Mouse (Mus musculus): ENCODE measurements around the gene Synpo2l. TPM values are rescaled to one million over a fixed set of nuclear protein-coding genes. Genes with fewer than 3 reads are reported as not detected.

Synpo2l gene
- polyA plus RNA-seq (2014; fragmentation: Illumina TruSeq; extraction: RNeasy Lipid Tissue Mini Kit (QIAGEN cat#74804); ENCODE audit: low read depth, low replicate concordance) = 0.32 TPM

GRCm38 (mm10) chr14:20668154-20668810, at the start of gene Synpo2l:
Gene Synpo2l (minus strand): TSS chr14:20668354.

GRCm38 (mm10) chr14:20707201-20708190, 39.3 kb upstream of the Synpo2l start, which contains the start of gene Zswim8:
Gene Zswim8 (plus strand): TSS chr14:20707552.

GRCm38 (mm10) chr14:20702741-20703381, 34.7 kb upstream of the Synpo2l start, which contains the start of gene Chchd1:
Gene Chchd1 (plus strand): TSS chr14:20703006.

GRCm38 (mm10) chr14:20694884-20695760, 27.0 kb upstream of the Synpo2l start, which contains the start of gene Fut11:
Gene Fut11 (plus strand): TSS chr14:20694968.

GRCm38 (mm10) chr14:20674064-20674833, 6.1 kb upstream of the Synpo2l start, which contains the start of gene Sec24c:
Gene Sec24c (plus strand): TSS chr14:20674308.

GRCm38 (mm10) chr14:20656361-20656760, 11.8 kb downstream of the Synpo2l start, which contains the start of gene Myoz1:
Gene Myoz1 (minus strand): TSS chr14:20656540.

GRCm38 (mm10) chr14:20640644-20641437, 27.3 kb downstream of the Synpo2l start, which contains the start of gene Usp54:
Gene Usp54 (minus strand): TSS chr14:20641063.

Other genes with a start within 250 kb of the Synpo2l start
- 3.4 TPM for gene Cfap70, start 216.1 kb downstream of the Synpo2l start, polyA plus RNA-seq (2014; fragmentation: Illumina TruSeq; extraction: RNeasy Lipid Tissue Mini Kit (QIAGEN cat#74804); ENCODE audit: low read depth, low replicate concordance)
- 124 TPM for gene Anxa7, start 188.2 kb downstream of the Synpo2l start, polyA plus RNA-seq (2014; fragmentation: Illumina TruSeq; extraction: RNeasy Lipid Tissue Mini Kit (QIAGEN cat#74804); ENCODE audit: low read depth, low replicate concordance)
- gene Mss51, start 171.5 kb downstream of the Synpo2l start, polyA plus RNA-seq (2014; fragmentation: Illumina TruSeq; extraction: RNeasy Lipid Tissue Mini Kit (QIAGEN cat#74804); ENCODE audit: low read depth, low replicate concordance) = 0.49 TPM
- 141 TPM for gene Ppp3cb, start 121.8 kb downstream of the Synpo2l start, polyA plus RNA-seq (2014; fragmentation: Illumina TruSeq; extraction: RNeasy Lipid Tissue Mini Kit (QIAGEN cat#74804); ENCODE audit: low read depth, low replicate concordance)
- gene Usp54, start 27.3 kb downstream of the Synpo2l start, polyA plus RNA-seq (2014; fragmentation: Illumina TruSeq; extraction: RNeasy Lipid Tissue Mini Kit (QIAGEN cat#74804); ENCODE audit: low read depth, low replicate concordance) = 8.3 TPM
- not detected for gene Myoz1, start 11.8 kb downstream of the Synpo2l start, polyA plus RNA-seq (2014; fragmentation: Illumina TruSeq; extraction: RNeasy Lipid Tissue Mini Kit (QIAGEN cat#74804); ENCODE audit: low read depth, low replicate concordance)
- 49.6 TPM for gene Sec24c, start 6.0 kb upstream of the Synpo2l start, polyA plus RNA-seq (2014; fragmentation: Illumina TruSeq; extraction: RNeasy Lipid Tissue Mini Kit (QIAGEN cat#74804); ENCODE audit: low read depth, low replicate concordance)
- gene Fut11, start 26.6 kb upstream of the Synpo2l start, polyA plus RNA-seq (2014; fragmentation: Illumina TruSeq; extraction: RNeasy Lipid Tissue Mini Kit (QIAGEN cat#74804); ENCODE audit: low read depth, low replicate concordance) = 17.6 TPM
- 164 TPM for gene Chchd1, start 34.7 kb upstream of the Synpo2l start, polyA plus RNA-seq (2014; fragmentation: Illumina TruSeq; extraction: RNeasy Lipid Tissue Mini Kit (QIAGEN cat#74804); ENCODE audit: low read depth, low replicate concordance)
- gene Zswim8, start 39.2 kb upstream of the Synpo2l start, polyA plus RNA-seq (2014; fragmentation: Illumina TruSeq; extraction: RNeasy Lipid Tissue Mini Kit (QIAGEN cat#74804); ENCODE audit: low read depth, low replicate concordance) = 3.2 TPM
- gene Ndst2, start 66.2 kb upstream of the Synpo2l start, polyA plus RNA-seq (2014; fragmentation: Illumina TruSeq; extraction: RNeasy Lipid Tissue Mini Kit (QIAGEN cat#74804); ENCODE audit: low read depth, low replicate concordance) = 1.3 TPM
- 14.7 TPM for gene Camk2g, start 125.7 kb upstream of the Synpo2l start, polyA plus RNA-seq (2014; fragmentation: Illumina TruSeq; extraction: RNeasy Lipid Tissue Mini Kit (QIAGEN cat#74804); ENCODE audit: low read depth, low replicate concordance)
- 567 TPM for gene Plau, start 168.3 kb upstream of the Synpo2l start, polyA plus RNA-seq (2014; fragmentation: Illumina TruSeq; extraction: RNeasy Lipid Tissue Mini Kit (QIAGEN cat#74804); ENCODE audit: low read depth, low replicate concordance)

Measured in kidney, adult 10 weeks (tissue).